Mouse (Mus musculus) MEL (cell line): Measurements from ENCODE around the gene Otud7b. TPM values are rescaled to one million over a fixed set of nuclear protein-coding genes. Genes with fewer than 3 reads are reported as not detected.

Source experiments
- DNase-seq: peaks from one replicate; pipeline ENCODE4 v3.0.0; 2011; ENCODE audit warnings: low read depth, low spot score
- H3K27ac ChIP-seq: 2 replicates; pipeline ENCODE4 v1.5.1; 2012; ENCODE audit warnings: low read depth, mild to moderate bottlenecking, control low read depth, low read length, moderate library complexity; ENCODE audit not compliant: control insufficient read depth
- H3K27me3 ChIP-seq, 2 experiments: fragments of 150-350 bp in 1 of 2; sonication (generic) in 1 of 2; 2 replicates each; pipeline ENCODE4 v1.6.1; 2012; ENCODE audit warnings: low read length in 2 of 2, mild to moderate bottlenecking in 2 of 2, improper control_type of control experiment in 1 of 2, moderate library complexity in 1 of 2; ENCODE audit not compliant: insufficient read depth in 2 of 2, control insufficient read depth in 1 of 2
- H3K36me3 ChIP-seq, 2 experiments: 2 replicates each; pipeline ENCODE4 v1.6.1; 2012 to 2014; ENCODE audit warnings: low read length in 2 of 2, improper control_type of control experiment in 1 of 2, inconsistent platforms in 1 of 2, mild to moderate bottlenecking in 1 of 2; ENCODE audit not compliant: insufficient read depth in 2 of 2, control insufficient read depth in 1 of 2
- H3K4me1 ChIP-seq, 2 experiments: fragments of 150-350 bp in 1 of 2; sonication (generic) in 1 of 2; 2 replicates each; pipeline ENCODE4 v1.6.1; 2012; ENCODE audit warnings: low read length in 2 of 2, improper control_type of control experiment in 1 of 2, mild to moderate bottlenecking in 1 of 2; ENCODE audit not compliant: insufficient read depth in 2 of 2, control insufficient read depth in 1 of 2
- H3K4me3 ChIP-seq, 2 experiments: fragments of 150-350 bp in 1 of 2; sonication (generic) in 1 of 2; 2 replicates each; pipeline ENCODE4 v1.5.1; 2012; ENCODE audit warnings: low read depth in 2 of 2, low read length in 2 of 2, mild to moderate bottlenecking in 2 of 2, moderate library complexity in 2 of 2, control low read depth in 1 of 2, improper control_type of control experiment in 1 of 2; ENCODE audit not compliant: control insufficient read depth in 1 of 2, insufficient read depth in 1 of 2
- H3K79me2 ChIP-seq: 2 replicates; pipeline ENCODE4 v1.6.1; 2012; ENCODE audit warnings: mild to moderate bottlenecking, low read length, moderate library complexity; ENCODE audit not compliant: control insufficient read depth, poor library complexity, insufficient read depth
- H3K9ac ChIP-seq: 2 replicates; pipeline ENCODE4 v1.6.1; 2012; ENCODE audit warnings: low read depth, mild to moderate bottlenecking, control low read depth, low read length, moderate library complexity; ENCODE audit not compliant: control insufficient read depth, poor library complexity, severe bottlenecking
- H3K9me3 ChIP-seq: fragments of 150-350 bp; sonication (generic); replicated peaks from 2 replicates; pipeline ENCODE4 v1.6.1; 2012; ENCODE audit warnings: mild to moderate bottlenecking, low read length, improper control_type of control experiment, moderate library complexity; ENCODE audit not compliant: insufficient read depth
- ELF1 ChIP-seq: IDR thresholded peaks from 2 replicates; pipeline ENCODE4 v1.6.1; 2014; ENCODE audit warnings: low read depth, mild to moderate bottlenecking, inconsistent platforms, low read length, improper control_type of control experiment, moderate library complexity
- GATA1 ChIP-seq: IDR thresholded peaks from 2 replicates; pipeline ENCODE4 v1.6.1; 2011; ENCODE audit warnings: low read depth, low read length, improper control_type of control experiment
- HCFC1 ChIP-seq: IDR thresholded peaks from 2 replicates; pipeline ENCODE4 v1.6.1; 2012; ENCODE audit warnings: low read depth, mild to moderate bottlenecking, inconsistent platforms, low read length, improper control_type of control experiment, moderate library complexity
- MAFK ChIP-seq: IDR thresholded peaks from 2 replicates; pipeline ENCODE4 v1.6.1; 2011; ENCODE audit warnings: low read depth, mild to moderate bottlenecking, low read length, improper control_type of control experiment, borderline replicate concordance
- MAX ChIP-seq: IDR thresholded peaks from 2 replicates; pipeline ENCODE4 v1.6.1; 2011; ENCODE audit warnings: low read length, improper control_type of control experiment
- MEF2A ChIP-seq: IDR thresholded peaks from 2 replicates; pipeline ENCODE4 v1.6.1; 2014; ENCODE audit warnings: low read depth, mild to moderate bottlenecking, inconsistent platforms, low read length, improper control_type of control experiment; ENCODE audit not compliant: poor library complexity, insufficient replicate concordance, severe bottlenecking; ENCODE audit errors: extremely low read depth
- NELFE ChIP-seq: IDR thresholded peaks from 2 replicates; pipeline ENCODE4 v1.6.1; 2011; ENCODE audit warnings: low read depth, low read length, improper control_type of control experiment
- RAD21 ChIP-seq: IDR thresholded peaks from 2 replicates; pipeline ENCODE4 v1.6.1; 2011; ENCODE audit warnings: mild to moderate bottlenecking, low read depth, low read length, improper control_type of control experiment
- RCOR1 ChIP-seq: IDR thresholded peaks from 2 replicates; pipeline ENCODE4 v1.6.1; 2012; ENCODE audit warnings: low read depth, mild to moderate bottlenecking, inconsistent platforms, low read length, improper control_type of control experiment
- SIN3A ChIP-seq: IDR thresholded peaks from 2 replicates; pipeline ENCODE4 v1.6.1; 2012; ENCODE audit warnings: low read length, improper control_type of control experiment, inconsistent platforms
- TCF12 ChIP-seq: IDR thresholded peaks from 2 replicates; pipeline ENCODE4 v1.6.1; 2014; ENCODE audit warnings: low read depth, mild to moderate bottlenecking, inconsistent platforms, low read length, improper control_type of control experiment, moderate library complexity
- USF2 ChIP-seq, 2 experiments: IDR thresholded peaks; 2 replicates each; pipeline ENCODE4 v1.6.1; 2011 to 2012; ENCODE audit warnings: improper control_type of control experiment in 2 of 2, low read length in 2 of 2, borderline replicate concordance in 1 of 2, inconsistent platforms in 1 of 2, low read depth in 1 of 2, mild to moderate bottlenecking in 1 of 2; ENCODE audit not compliant: insufficient read depth in 1 of 2
- ZNF384 ChIP-seq: IDR thresholded peaks from 2 replicates; pipeline ENCODE4 v1.6.1; 2012; ENCODE audit warnings: low read depth, mild to moderate bottlenecking, inconsistent platforms, low read length, improper control_type of control experiment
- polyA plus RNA-seq, 2 experiments: library from polyadenylated mRNA; stranded (reverse) in 1 of 2; unstranded in 1 of 2; fragments of >175 nt in 1 of 2; fragments of >200 nt in 1 of 2; gene quantifications; 2 replicates each; pipeline versions ENCODE4 v1.2.1 to v1.2.4; 2012; ENCODE audit warnings: low replicate concordance in 2 of 2, low read depth in 1 of 2; ENCODE audit not compliant: insufficient read length in 2 of 2, insufficient read depth in 1 of 2, missing spikeins in 1 of 2
- total RNA-seq: library from RNA; depleted of rRNA; stranded (reverse); fragments of 300-350 nt; gene quantifications from 2 replicates; pipeline ENCODE4 v1.2.3, GENCODE M21; 2012

The Otud7b gene
- total and polyA plus RNA-seq, 3 experiments = 17.9 to 25.8 (median 24.4) TPM

DNA sequence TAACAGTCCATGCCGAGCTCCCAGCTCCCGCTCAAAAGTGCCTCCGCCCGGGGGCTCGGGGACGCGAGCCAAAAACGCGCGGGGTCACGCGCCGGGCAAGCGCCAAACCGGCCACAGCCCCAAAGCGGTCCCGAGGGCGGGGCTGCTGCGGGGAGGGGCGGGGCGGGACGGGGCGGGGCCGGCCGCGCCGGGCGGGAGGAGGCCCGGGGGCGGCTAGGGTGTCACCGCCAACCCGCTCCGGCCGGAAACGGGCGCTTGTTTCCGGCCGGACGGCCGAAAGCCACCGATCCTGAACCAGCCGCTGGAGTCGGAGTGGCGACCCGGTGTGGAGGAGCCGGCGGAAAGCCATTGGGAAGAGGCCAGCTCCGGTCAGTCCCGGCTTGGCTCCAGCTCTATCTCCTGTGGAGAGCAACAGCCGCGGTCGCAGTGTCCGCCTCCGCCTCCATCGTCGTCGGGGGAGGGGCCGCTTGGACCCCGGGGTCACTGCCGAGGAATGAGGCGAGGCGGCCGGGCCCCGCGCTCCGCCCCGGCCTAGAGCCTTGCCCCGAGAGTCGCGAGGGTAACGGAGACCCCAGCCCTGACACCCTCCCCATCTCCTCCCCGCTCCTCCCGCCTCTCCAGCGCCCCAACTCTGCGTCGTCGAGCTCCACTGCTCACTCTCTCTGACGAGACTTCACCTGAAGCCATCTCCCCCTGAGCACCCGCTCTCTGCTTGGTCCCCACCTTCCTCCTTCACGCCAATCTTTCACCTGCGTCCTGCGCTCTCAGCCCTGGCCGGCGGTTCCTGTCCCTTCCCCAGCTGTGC is at the start of gene Otud7b (continued):
- TF ChIP-seq TCF12 = peak; percentile 83
- no peak for TF ChIP-seq RAD21
- TF ChIP-seq RCOR1 = 0 out of 2 replicates have a peak, but pooled peaks have one; percentile 41
- TF ChIP-seq ZNF384 = no peak
- no peak for TF ChIP-seq MAX
- TF ChIP-seq HCFC1 = peak; percentile 86

DNA sequence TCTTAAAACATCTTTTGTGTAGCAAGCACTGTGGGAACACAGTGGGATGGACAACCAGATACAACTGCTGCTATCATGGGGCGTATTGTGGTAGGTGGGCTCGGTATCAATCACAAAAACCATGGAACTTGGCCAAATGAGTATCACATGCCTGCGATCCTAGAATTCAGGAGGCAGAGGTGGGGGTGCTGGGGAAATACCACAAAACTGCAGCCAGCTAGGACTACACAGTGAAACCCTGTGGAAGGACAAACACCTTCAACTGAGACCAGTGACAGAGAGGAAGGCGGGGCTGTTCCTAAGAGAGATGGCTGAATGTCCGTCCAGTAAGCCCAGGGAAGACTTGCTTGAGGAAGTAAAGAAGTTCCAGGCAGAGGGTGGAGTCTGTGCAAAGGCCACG is 49.0 kb upstream of the Otud7b start:
- Histone ChIP-seq H3K9me3 (no peaks in the 10 kb centered on the region), H3K9ac (no peak overlapping the region), H3K36me3 (peaks cover 0 to 16% of the 10 kb centered on the region in 2 experiments; a peak in 2 of 4 replicates), H3K27me3 (no peaks in the 10 kb centered on the region), H3K4me3 (no peak overlapping the region), H3K4me1 (peaks cover 4 to 11% of the 10 kb centered on the region in 2 experiments; a peak in 3 of 4 replicates)
- TF ChIP-seq GATA1 (no peak), MEF2A (no peak), USF2 (IDR thresholded peaks at IDR 0.05; ENCODE audit: borderline replicate concordance in 1 of 2, insufficient read depth in 1 of 2, low read depth in 1 of 2, low read length in 2 of 2) (no peak), MAFK (no peak), TCF12 (no peak), ELF1 (no peak), SIN3A (no peak)
- TF ChIP-seq, all 39 proteins: peak for 0
- no peak for DNase-seq
- no peak overlapping the region for H3K27ac ChIP-seq
- peaks cover 2% of the 10 kb centered on the region for H3K79me2 ChIP-seq

DNA sequence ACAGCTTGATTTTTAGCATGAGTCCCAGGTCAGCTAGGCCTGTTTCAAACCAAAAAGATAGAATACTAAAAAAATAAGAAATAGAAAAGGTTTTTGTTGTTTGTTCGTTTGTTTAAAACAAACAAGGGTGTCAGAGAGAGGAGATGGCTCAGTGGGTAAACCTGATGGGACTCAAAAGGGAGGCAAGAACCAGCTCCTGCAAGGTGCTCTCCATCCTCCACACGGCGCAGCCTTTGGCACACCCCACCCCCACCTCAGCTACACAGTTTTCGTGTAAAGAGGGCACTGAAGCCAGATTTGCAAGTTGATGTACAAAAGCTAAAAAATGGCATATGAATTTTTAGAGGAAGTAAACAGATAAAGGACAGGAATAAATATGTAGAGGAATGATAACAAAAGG is 48.3 kb upstream of the Otud7b start:
- TF ChIP-seq GATA1 (peak; percentile 16; the same call in 1 of the 2 replicates), NELFE (peak; percentile 21; the same call in 1 of the 2 replicates), ZNF384 (no peak)
- Histone ChIP-seq H3K9ac (no peak overlapping the region), H3K79me2 (peaks cover 2% of the 10 kb centered on the region), H3K9me3 (no peaks in the 10 kb centered on the region), H3K27me3 (no peaks in the 10 kb centered on the region), H3K27ac (no peak overlapping the region), H3K4me3 (no peak overlapping the region), H3K4me1 (peaks cover 4 to 11% of the 10 kb centered on the region in 2 experiments; a peak in 3 of 4 replicates), H3K36me3 (peaks cover 0 to 16% of the 10 kb centered on the region in 2 experiments; a peak in 2 of 4 replicates)
- no peak for DNase-seq
